Mouse (Mus musculus) cortical plate, adult 2 months (tissue): ENCODE measurements around the gene Plcl2. TPM values are rescaled to one million over a fixed set of nuclear protein-coding genes. Genes with fewer than 3 reads are reported as not detected.

Experiments
- H3K27ac ChIP-seq: fragments of 200-500 bp; 2 replicates; pipeline ENCODE4 v1.5.1; 2012; ENCODE audit warnings: low read length, control low read depth, inconsistent platforms; ENCODE audit not compliant: insufficient read depth
- H3K4me1 ChIP-seq: fragments of 200-500 bp; 2 replicates; pipeline ENCODE4 v1.6.1; 2011; ENCODE audit warnings: low read length; ENCODE audit not compliant: control insufficient read depth, insufficient read depth
- H3K4me3 ChIP-seq: fragments of 200-500 bp; 2 replicates; pipeline ENCODE4 v1.5.1; 2011; ENCODE audit warnings: mild to moderate bottlenecking, low read length, control low read depth; ENCODE audit not compliant: insufficient read depth
- CTCF ChIP-seq: fragments of 200-500 bp; IDR thresholded peaks from 2 replicates; pipeline ENCODE4 v1.5.1; 2011; ENCODE audit warnings: mild to moderate bottlenecking, control low read depth, low read length; ENCODE audit not compliant: insufficient read depth; ENCODE audit errors: extremely low read depth
- POLR2A ChIP-seq: fragments of 200-500 bp; IDR thresholded peaks from 2 replicates; pipeline ENCODE4 v1.6.1; 2011; ENCODE audit warnings: mild to moderate bottlenecking, low read length, control low read depth; ENCODE audit not compliant: insufficient read depth; ENCODE audit errors: extremely low read depth
- polyA plus RNA-seq: library from polyadenylated mRNA; depleted of rRNA; stranded (reverse); fragments of >200 nt; gene quantifications from 2 replicates; pipeline ENCODE4 v1.2.3, GENCODE M21; 2012

Gene Plcl2
- polyA plus RNA-seq, 1 experiment = 39.3 TPM

DNA sequence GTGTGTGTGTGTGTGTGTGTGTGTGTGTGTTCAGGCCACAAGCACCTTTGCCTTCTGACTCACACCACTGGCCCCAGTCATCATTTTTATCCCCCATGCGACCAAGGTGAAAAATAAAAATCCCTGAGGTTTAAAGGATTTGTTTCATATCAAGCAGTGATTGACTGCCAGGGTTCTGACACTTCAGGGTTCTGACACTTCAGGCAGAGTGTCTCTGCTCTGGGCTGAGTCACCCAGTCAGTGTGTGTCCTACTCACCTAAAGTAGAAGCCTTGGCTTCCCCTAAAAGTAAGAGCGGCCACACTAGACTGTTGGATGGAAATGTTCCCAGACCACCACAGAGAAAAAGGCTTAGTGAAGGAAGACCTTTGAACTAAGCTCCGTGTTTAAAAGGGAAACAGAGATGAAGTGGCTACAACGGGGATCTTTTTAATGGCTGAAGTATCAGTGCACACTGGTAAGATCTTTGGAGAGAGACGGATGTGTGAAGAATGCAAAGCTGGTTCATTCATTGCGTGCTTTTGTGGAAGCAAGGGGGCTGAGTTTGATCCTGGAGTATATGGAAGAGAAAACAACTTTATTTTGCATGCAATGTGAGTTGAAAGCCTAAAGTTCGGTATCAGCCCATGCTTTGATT lies 11.0 kb upstream of the Plcl2 start:
- Histone ChIP-seq H3K27ac (no peak overlapping the region), H3K4me1 (no peaks in the 10 kb centered on the region), H3K4me3 (no peak overlapping the region)
- TF ChIP-seq POLR2A (no peak), CTCF (no peak)

DNA sequence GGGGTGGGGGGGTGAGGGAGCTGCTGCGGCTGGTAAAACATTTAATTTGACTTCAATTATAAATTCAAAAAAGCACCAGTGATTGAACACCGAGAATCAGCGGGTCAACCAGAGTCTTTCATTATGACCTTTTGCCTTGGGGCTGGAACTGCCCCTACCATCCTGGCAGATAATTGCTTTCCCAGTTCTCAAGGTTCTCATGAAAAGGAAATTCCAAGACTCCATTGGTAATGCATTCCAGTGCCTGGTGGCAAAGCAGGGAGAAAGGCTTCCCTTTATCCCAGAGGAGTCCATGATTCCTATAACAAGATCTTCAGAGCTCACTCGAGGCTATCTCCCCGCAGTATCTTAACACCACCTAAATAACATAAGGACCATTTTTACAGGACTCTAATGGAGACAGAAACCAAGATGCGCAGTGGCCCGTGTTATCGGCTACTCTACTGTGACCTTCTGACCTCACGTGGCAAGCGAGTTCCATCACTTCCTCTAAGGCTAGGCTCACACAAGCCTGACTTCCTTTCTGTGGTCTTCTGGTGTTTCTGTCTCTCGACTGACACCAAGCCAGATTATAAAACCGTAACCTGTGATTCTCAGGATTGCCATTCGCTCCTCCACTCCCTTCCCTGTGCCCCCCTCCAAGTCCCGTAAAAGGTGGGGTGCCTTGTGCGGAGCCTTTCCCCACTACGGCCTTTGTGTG lies 10.0 kb upstream of the Plcl2 start:
- H3K4me1 ChIP-seq = no peaks in the 10 kb centered on the region
- TF ChIP-seq POLR2A = no peak
- TF ChIP-seq CTCF = no peak
- no peak overlapping the region for H3K4me3 ChIP-seq
- H3K27ac ChIP-seq = no peak overlapping the region

DNA sequence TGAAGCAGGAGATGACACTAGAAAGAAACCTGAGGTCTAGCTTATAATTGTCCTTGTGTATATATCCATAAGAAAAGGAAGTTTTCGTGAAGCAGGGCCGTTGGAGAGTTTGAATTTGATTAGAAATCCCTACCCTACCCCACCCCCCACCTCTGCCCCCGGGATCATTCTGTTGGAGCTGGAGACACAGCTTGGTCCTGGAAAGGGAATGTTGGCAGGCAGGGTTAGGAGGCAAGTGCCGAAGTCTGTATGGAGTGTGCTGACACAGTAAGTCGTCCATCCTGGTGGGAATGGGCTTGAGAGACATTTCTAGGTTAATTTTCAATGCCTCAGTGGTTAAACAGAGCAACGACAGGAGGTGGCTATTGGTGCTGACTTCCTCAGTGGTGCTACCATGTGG lies 8.4 kb upstream of the Plcl2 start:
- H3K4me1 ChIP-seq = no peaks in the 10 kb centered on the region
- TF ChIP-seq POLR2A = no peak
- no peak overlapping the region for H3K27ac ChIP-seq

DNA sequence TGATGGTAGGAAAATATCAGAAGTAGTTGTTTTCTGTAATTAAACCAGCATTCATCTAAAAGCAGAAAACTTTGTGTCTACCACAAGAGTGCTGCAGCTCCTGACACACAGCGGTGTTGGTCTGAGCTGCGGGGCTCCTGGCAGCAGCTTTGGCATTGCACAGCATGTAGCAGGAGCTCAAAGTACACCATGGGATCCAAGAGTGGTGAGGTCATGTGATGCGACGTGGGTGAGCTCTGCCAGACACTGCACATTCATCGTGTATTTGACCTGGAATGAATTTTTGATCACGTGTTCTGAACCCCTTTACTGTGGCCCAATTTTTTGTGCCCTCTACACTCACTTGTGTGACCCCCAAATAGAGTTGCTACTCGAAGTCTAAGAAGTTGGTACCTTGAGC lies 6.1 kb upstream of the Plcl2 start:
- Histone ChIP-seq H3K27ac (no peak overlapping the region), H3K4me3 (no peak overlapping the region), H3K4me1 (no peaks in the 10 kb centered on the region)
- TF ChIP-seq CTCF (no peak), POLR2A (no peak)

More for the DNA sequence above, 8.4 kb upstream of the Plcl2 start:
- H3K4me3 ChIP-seq = no peak overlapping the region

DNA sequence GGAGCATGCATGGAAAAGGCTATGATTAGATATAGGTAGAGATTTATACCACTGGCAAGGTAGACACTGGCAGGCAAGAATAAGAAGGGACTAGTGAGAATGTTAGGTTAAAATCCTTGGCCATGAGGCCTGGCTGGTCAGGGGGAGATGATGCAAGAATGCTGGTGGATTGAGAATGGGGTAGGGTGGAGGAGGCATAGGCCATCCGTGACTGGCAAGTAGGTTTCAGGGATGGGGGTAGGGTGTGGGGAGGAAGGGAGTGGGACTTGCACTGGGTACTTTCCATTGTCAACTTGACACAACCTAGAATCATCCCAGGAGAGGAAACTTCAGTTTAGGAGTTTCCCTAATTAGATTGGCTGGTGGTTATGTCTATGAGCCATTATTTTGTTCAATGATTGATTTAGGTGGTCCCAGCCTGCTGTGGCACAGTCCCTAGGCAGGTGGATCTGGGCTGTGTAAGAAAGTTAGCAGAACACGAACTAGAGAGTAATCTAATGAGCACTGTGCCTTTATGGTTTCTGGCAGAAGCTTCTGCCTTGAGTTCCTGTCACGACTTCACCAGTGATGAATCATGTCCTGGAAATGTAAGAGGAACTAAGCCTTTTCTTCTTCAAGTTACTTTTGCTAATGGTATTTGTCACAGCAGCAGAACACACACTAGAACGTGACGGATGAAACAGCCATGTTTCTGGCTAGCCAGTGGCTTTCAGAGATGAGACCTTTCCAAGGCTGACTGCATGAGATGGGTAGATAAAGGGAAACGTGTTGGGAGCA lies 4.9 kb upstream of the Plcl2 start:
- H3K27ac ChIP-seq = no peak overlapping the region
- no peak overlapping the region for H3K4me3 ChIP-seq
- TF ChIP-seq POLR2A (no peak), CTCF (no peak)

DNA sequence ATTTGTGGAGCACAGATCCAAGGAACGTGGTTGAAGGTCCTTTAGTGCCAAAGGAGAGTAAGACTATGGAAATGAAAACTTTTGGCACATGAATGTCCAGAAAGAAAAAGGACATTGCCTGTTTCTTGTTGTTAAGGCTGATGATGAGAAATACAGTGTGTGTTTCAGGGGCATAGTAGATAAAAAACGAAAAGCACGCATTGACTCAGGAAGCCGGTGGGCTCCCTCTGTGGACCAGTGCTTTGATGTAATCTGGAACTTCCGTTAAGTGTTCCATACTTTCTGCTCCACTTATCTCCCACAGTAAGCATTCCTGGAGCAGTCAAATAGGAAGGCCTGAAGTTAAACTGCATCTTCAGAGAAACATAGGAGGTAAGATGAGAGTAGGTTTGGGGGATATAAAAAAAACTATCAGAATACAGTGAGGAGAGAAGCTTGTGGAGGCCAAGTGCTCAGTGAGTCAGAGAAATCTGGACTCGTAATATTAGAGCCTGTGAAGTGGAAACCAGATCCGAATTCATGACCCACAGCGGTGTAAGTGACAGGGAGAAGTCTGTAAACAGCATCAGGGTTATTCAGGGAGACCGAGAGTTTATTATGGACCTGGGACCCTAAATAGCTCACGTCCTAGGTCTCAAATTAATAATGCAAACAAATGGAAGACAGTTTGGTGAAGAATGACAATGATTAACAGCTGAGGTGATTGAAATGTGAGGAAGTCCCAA lies 3.1 kb upstream of the Plcl2 start:
- no peak overlapping the region for H3K27ac ChIP-seq
- H3K4me3 ChIP-seq = no peak overlapping the region
- H3K4me1 ChIP-seq = peaks cover 2% of the 10 kb centered on the region; the same call in 1 of the 2 replicates
- TF ChIP-seq POLR2A (no peak), CTCF (no peak)

More for the DNA sequence above, 4.9 kb upstream of the Plcl2 start:
- peaks cover 2% of the 10 kb centered on the region; the same call in 1 of the 2 replicates for H3K4me1 ChIP-seq

DNA sequence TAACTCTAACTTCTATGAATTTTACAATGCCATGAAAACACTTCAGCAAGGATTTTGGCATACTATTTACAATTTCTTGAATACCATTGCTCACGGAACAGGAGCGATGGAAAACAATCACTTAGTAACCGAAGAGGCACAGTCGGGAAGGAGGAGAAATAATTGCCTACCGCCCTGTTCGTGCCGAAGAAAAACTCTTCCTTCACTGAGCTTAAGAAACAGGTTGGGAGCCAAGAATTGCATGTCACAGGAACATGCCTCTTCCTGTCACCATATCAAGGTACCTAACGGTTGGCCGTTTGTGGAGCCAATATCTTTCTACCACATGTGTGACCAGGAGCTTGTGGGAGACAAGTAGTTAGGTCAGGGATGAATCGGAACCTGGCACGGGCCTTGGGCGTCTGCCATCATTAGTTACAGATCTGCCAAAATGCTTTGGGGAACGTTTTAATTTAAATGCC lies 2.3 kb upstream of the Plcl2 start:
- no peak overlapping the region for H3K4me3 ChIP-seq
- TF ChIP-seq POLR2A (no peak), CTCF (no peak)
- H3K27ac ChIP-seq = no peak overlapping the region

DNA sequence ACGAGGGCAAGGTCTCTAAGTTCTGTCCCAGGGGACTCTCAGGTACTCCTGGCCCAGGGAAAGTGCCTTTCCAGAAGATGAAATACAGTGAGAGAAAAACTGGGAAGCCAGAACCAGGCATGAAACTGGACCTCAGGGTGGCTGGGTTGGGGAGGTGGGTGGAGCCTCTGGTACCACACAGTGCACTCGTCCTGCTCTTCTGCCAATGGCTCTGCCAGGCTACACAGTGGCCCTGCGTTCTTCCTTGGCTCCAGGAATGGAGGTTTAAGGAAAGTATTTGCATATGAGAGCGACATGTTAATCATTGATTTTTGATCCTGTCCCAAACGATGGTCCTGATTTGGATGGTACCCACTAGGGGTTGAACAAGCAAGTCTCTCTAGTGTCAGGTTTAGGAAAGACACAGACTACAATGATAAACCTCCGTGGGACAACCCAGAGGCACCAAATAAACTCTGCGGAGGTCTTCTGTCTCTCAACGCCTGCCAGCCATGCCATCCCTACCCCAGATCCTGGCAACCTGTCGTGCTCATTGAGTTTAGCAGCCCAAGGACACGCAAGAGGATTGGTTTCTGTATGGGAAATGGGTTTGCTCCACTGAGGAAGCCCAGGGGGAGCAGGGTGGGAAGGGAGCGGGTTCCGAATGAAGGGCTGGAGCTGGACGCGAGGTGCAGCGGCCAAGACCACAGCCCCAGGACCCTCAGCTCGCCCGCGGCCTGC lies 988 bp upstream of the Plcl2 start:
- TF ChIP-seq CTCF = no peak
- 0 out of 2 replicates have a peak, but pooled peaks have one; percentile 14 for TF ChIP-seq POLR2A
- Histone ChIP-seq H3K4me3 (peak overlapping the region; percentile 75), H3K4me1 (peaks cover 2% of the 10 kb centered on the region; the same call in 1 of the 2 replicates), H3K27ac (peak overlapping the region; percentile 95)

More for the DNA sequence above, 2.3 kb upstream of the Plcl2 start:
- peaks cover 2% of the 10 kb centered on the region; the same call in 1 of the 2 replicates for H3K4me1 ChIP-seq
